Mouse (Mus musculus) CH12.LX (cell line): ENCODE measurements around the gene Acoxl. TPM values are rescaled to one million over a fixed set of nuclear protein-coding genes. Genes with fewer than 3 reads are reported as not detected.

Experiments used
- DNase-seq: peaks from one replicate; pipeline ENCODE4 v3.0.0-alpha.2; 2013; ENCODE audit errors: extremely low read depth
- H3K27ac ChIP-seq: 2 replicates; pipeline ENCODE4 v1.5.1; 2012; ENCODE audit warnings: low read depth, mild to moderate bottlenecking, control low read depth, moderate library complexity; ENCODE audit not compliant: insufficient read depth
- H3K27me3 ChIP-seq: replicated peaks from 2 replicates; pipeline ENCODE3; 2012; ENCODE audit warnings: inconsistent platforms
- H3K36me3 ChIP-seq, 2 experiments: replicated peaks in 1 of 2; 2 replicates each; pipeline versions ENCODE3 to v1.6.1; 2012; ENCODE audit warnings: inconsistent platforms in 1 of 2, low read length in 1 of 2, mild to moderate bottlenecking in 1 of 2, mixed read lengths in 1 of 2, moderate library complexity in 1 of 2; ENCODE audit not compliant: control insufficient read depth in 1 of 2, insufficient read depth in 1 of 2
- H3K4me1 ChIP-seq, 2 experiments: 2 replicates each; pipeline ENCODE4 v1.6.1; 2012; ENCODE audit warnings: inconsistent platforms in 1 of 2, moderate library complexity in 1 of 2; ENCODE audit not compliant: insufficient read depth in 2 of 2, control insufficient read depth in 1 of 2
- H3K4me2 ChIP-seq: 2 replicates; pipeline ENCODE4 v1.6.1; 2012; ENCODE audit warnings: low read depth, mild to moderate bottlenecking, control low read depth; ENCODE audit not compliant: poor library complexity, insufficient read depth, severe bottlenecking
- H3K4me3 ChIP-seq, 3 experiments: fragments of 150-350 bp in 1 of 3; sonication (generic) in 1 of 3; replicated peaks in 1 of 3; 2 replicates each; pipeline versions ENCODE3 to v1.5.1; 2011 to 2012; ENCODE audit warnings: low read depth in 2 of 3, low read length in 2 of 3, mild to moderate bottlenecking in 2 of 3, moderate library complexity in 2 of 3, control low read depth in 1 of 3, improper control_type of control experiment in 1 of 3, inconsistent platforms in 1 of 3, mixed read lengths in 1 of 3; ENCODE audit not compliant: poor library complexity in 1 of 3
- H3K79me2 ChIP-seq: replicated peaks from 2 replicates; pipeline ENCODE4 v1.6.1; 2012; ENCODE audit warnings: mild to moderate bottlenecking, moderate library complexity; ENCODE audit not compliant: control insufficient read depth, poor library complexity, insufficient read depth, severe bottlenecking; ENCODE audit errors: extremely low read depth
- H3K9ac ChIP-seq: 2 replicates; pipeline ENCODE4 v1.6.1; 2012; ENCODE audit warnings: low read depth, mild to moderate bottlenecking, control low read depth, moderate library complexity; ENCODE audit not compliant: insufficient read depth
- H3K9me3 ChIP-seq: replicated peaks from 2 replicates; pipeline ENCODE3; 2012; ENCODE audit warnings: low read length, inconsistent platforms, mixed read lengths
- BHLHE40 ChIP-seq: IDR thresholded peaks from 2 replicates; pipeline ENCODE4 v1.6.1; 2011; ENCODE audit warnings: mild to moderate bottlenecking, low read depth, low read length, improper control_type of control experiment
- CHD2 ChIP-seq: IDR thresholded peaks from 2 replicates; pipeline ENCODE4 v1.6.1; 2011; ENCODE audit warnings: low read length, improper control_type of control experiment
- E2F4 ChIP-seq: IDR thresholded peaks from 2 replicates; pipeline ENCODE4 v1.6.1; 2011; ENCODE audit warnings: low read depth, low read length, improper control_type of control experiment; ENCODE audit not compliant: insufficient replicate concordance
- ELF1 ChIP-seq: IDR thresholded peaks from 2 replicates; pipeline ENCODE4 v1.6.1; 2014; ENCODE audit warnings: low read depth, mild to moderate bottlenecking, inconsistent platforms, low read length, improper control_type of control experiment
- ETS1 ChIP-seq: conservative IDR thresholded peaks from 2 replicates; pipeline ENCODE4 v1.6.1; 2012; ENCODE audit warnings: low read depth, mild to moderate bottlenecking, inconsistent platforms, low read length, improper control_type of control experiment, moderate library complexity
- GABPA ChIP-seq: IDR thresholded peaks from 2 replicates; pipeline ENCODE4 v1.6.1; 2012; ENCODE audit warnings: low read depth, low read length, improper control_type of control experiment, inconsistent platforms; ENCODE audit not compliant: insufficient replicate concordance
- HCFC1 ChIP-seq: IDR thresholded peaks from 2 replicates; pipeline ENCODE4 v1.6.1; 2012; ENCODE audit warnings: low read depth, mild to moderate bottlenecking, inconsistent platforms, low read length, improper control_type of control experiment
- JUN ChIP-seq: IDR thresholded peaks from 2 replicates; pipeline ENCODE4 v1.6.1; 2011; ENCODE audit warnings: low read depth, mild to moderate bottlenecking, low read length, improper control_type of control experiment, moderate library complexity; ENCODE audit not compliant: insufficient read depth
- MAFK ChIP-seq: IDR thresholded peaks from 2 replicates; pipeline ENCODE4 v1.6.1; 2011; ENCODE audit warnings: low read length, improper control_type of control experiment; ENCODE audit not compliant: insufficient replicate concordance
- MAX ChIP-seq: IDR thresholded peaks from 2 replicates; pipeline ENCODE4 v1.6.1; 2011; ENCODE audit warnings: low read length, improper control_type of control experiment
- MYC ChIP-seq: IDR thresholded peaks from 2 replicates; pipeline ENCODE4 v1.6.1; 2011; ENCODE audit warnings: low read depth, mild to moderate bottlenecking, improper control_type of control experiment, low read length
- RAD21 ChIP-seq: IDR thresholded peaks from 2 replicates; pipeline ENCODE4 v1.6.1; 2011; ENCODE audit warnings: low read depth, mild to moderate bottlenecking, low read length, improper control_type of control experiment, moderate library complexity
- TBP ChIP-seq: conservative IDR thresholded peaks from 2 replicates; pipeline ENCODE4 v1.6.1; 2011; ENCODE audit warnings: low read depth, low read length, improper control_type of control experiment
- ZKSCAN1 ChIP-seq: IDR thresholded peaks from 2 replicates; pipeline ENCODE4 v1.6.1; 2012; ENCODE audit warnings: low read depth, inconsistent platforms, low read length, improper control_type of control experiment, borderline replicate concordance
- dilution Hi-C: fragments of 300-500 bp; cut with MboI; formaldehyde crosslinking; loops from 2 replicates; pipeline ENCODE4 v1.14.3; 2020; ENCODE audit warnings: low sequenced_read_pairs; ENCODE audit not compliant: extremely low pct_unique_long_range_greater_than_20kb, extremely low pct_ligation_motif_present
- in situ Hi-C: fragments of 300-500 bp; cut with MboI; formaldehyde crosslinking; loops from 3 replicates; pipeline ENCODE4 v1.14.3; 2019; ENCODE audit warnings: low sequenced_read_pairs, low pct_ligation_motif_present, low pct_unique_long_range_greater_than_20kb, mixed read lengths
- polyA plus RNA-seq: library from polyadenylated mRNA; unstranded; fragments of >175 nt; gene quantifications from 2 replicates; pipeline ENCODE4 v1.2.1, GENCODE M21; 2012; ENCODE audit warnings: low read depth; ENCODE audit not compliant: insufficient read length
- total RNA-seq, 2 experiments: library from RNA; depleted of rRNA; stranded (reverse); fragments of 300-350 nt in 1 of 2; fragments of >200 nt in 1 of 2; gene quantifications; 2 replicates each; pipeline ENCODE4 v1.2.3; 2012 to 2014

The Acoxl gene
- total and polyA plus RNA-seq, 3 experiments: 0.25 to 0.43 TPM; not detected in 1

- no peaks in the 10 kb centered on the region for H3K36me3 ChIP-seq
- peaks cover 10% of the 10 kb centered on the region for H3K9me3 ChIP-seq
- no peak for DNase-seq
- in situ Hi-C loops: loop anchor here (5.0 to 25.0 kb wide), 2 partner anchors 38 to 197 kb away; no protein-coding TSS in a partner anchor
- H3K27ac ChIP-seq: no peak overlapping the region
- H3K4me1 ChIP-seq: peaks cover 14 to 51% of the 10 kb centered on the region in 2 experiments
- H3K9ac ChIP-seq: no peak overlapping the region
- H3K4me2 ChIP-seq: no peak overlapping the region
- H3K79me2 ChIP-seq: no peaks in the 10 kb centered on the region
- dilution Hi-C loops: no loop called here
- TF ChIP-seq MYC (0 out of 2 replicates have a peak, but pooled peaks have one; percentile 10), ETS1 (no peak), ELF1 (no peak), HCFC1 (no peak)
- H3K27me3 ChIP-seq: no peaks in the 10 kb centered on the region
- no peak overlapping the region for H3K4me3 ChIP-seq
These were observed 245.2 kb downstream of the Acoxl start for GRCm38 (mm10) chr2:128083844-128084243.

GRCm38 (mm10) chr2:128084607-128085006 is 245.9 kb downstream of the Acoxl start:
- TF ChIP-seq MAFK: no peak
- TF ChIP-seq BHLHE40: peak; percentile 50; the same call in 1 of the 2 replicates
- no peak overlapping the region for H3K4me2 ChIP-seq
- H3K27ac ChIP-seq: no peak overlapping the region
- H3K4me1 ChIP-seq: peaks cover 14 to 51% of the 10 kb centered on the region in 2 experiments
- dilution Hi-C loops (no loop called here), in situ Hi-C loops (loop anchor here (5.0 to 25.0 kb wide), 2 partner anchors 38 to 197 kb away; no protein-coding TSS in a partner anchor)
- H3K9me3 ChIP-seq: peaks cover 15% of the 10 kb centered on the region
- H3K79me2 ChIP-seq: no peaks in the 10 kb centered on the region
- H3K4me3 ChIP-seq: no peak overlapping the region
- DNase-seq: no peak
- H3K9ac ChIP-seq: no peak overlapping the region
- H3K27me3 ChIP-seq: no peaks in the 10 kb centered on the region
- H3K36me3 ChIP-seq: no peaks in the 10 kb centered on the region

- no peak overlapping the region for H3K4me2 ChIP-seq
- no peak for DNase-seq
- no peak overlapping the region for H3K9ac ChIP-seq
- no peak overlapping the region for H3K27ac ChIP-seq
- no peak overlapping the region for H3K4me3 ChIP-seq
- dilution Hi-C loops (no loop called here), in situ Hi-C loops (loop anchor here (25.0 kb wide), 1 partner anchor 198 kb away; no protein-coding TSS in a partner anchor)
- H3K36me3 ChIP-seq: no peaks in the 10 kb centered on the region
- peaks cover 17 to 58% of the 10 kb centered on the region in 2 experiments for H3K4me1 ChIP-seq
- H3K9me3 ChIP-seq: peaks cover 15% of the 10 kb centered on the region
- TF ChIP-seq GABPA: no peak
- no peak for TF ChIP-seq MAX
- TF ChIP-seq ZKSCAN1: no peak
- no peak for TF ChIP-seq E2F4
- no peak for TF ChIP-seq JUN
- no peak for TF ChIP-seq MYC
- no peak for TF ChIP-seq CHD2
- TF ChIP-seq TBP: no peak
- no peak for TF ChIP-seq RAD21
- TF ChIP-seq, all 38 proteins: peak for 0
- no peaks in the 10 kb centered on the region for H3K27me3 ChIP-seq
- no peaks in the 10 kb centered on the region for H3K79me2 ChIP-seq
These were observed 246.8 kb downstream of the Acoxl start for GRCm38 (mm10) chr2:128085481-128085880.
